Mouse (Mus musculus): Measurements from ENCODE around the gene Fam189a1. TPM values are rescaled to one million over a fixed set of nuclear protein-coding genes. Genes with fewer than 3 reads are reported as not detected.

Fam189a1 gene
- polyA plus RNA-seq, 1 experiment from 2014 or later: 0.66 TPM

GRCm38 (mm10) chr7:65095631-65096107 lies 60.7 kb downstream of the Fam189a1 start:
- no peak for ATAC-seq
- no peak overlapping the region for H3K4me2 ChIP-seq (replicated peaks; ENCODE audit: low read depth)
- WGBS: 60% methylated on average over 5 of the region's 5 CpGs
- H3K27ac ChIP-seq (ENCODE audit: low read depth, low read length): no peak overlapping the region
- no peak for TF ChIP-seq CTCF (IDR thresholded peaks at IDR 0.05; ENCODE audit: low read depth)
- H3K4me3 ChIP-seq (ENCODE audit: low read depth, low read length): no peak overlapping the region
- H3K9ac ChIP-seq (ENCODE audit: low read depth, low read length): no peak overlapping the region
- no peaks in the 10 kb centered on the region for H3K27me3 ChIP-seq (replicated peaks; ENCODE audit: control insufficient read depth, insufficient read depth, low read length)
- no peaks in the 10 kb centered on the region for H3K4me1 ChIP-seq (replicated peaks; ENCODE audit: control insufficient read depth, insufficient read depth, low read length)
- H3K36me3 ChIP-seq (ENCODE audit: control insufficient read depth, insufficient read depth): no peaks in the 10 kb centered on the region
- no peaks in the 10 kb centered on the region for H3K9me3 ChIP-seq (ENCODE audit: control insufficient read depth)

- no peak for TF ChIP-seq CTCF (IDR thresholded peaks at IDR 0.05; ENCODE audit: low read depth)
- 65% methylated on average over 4 of the region's 4 CpGs for WGBS
- H3K9me3 ChIP-seq (ENCODE audit: control insufficient read depth): no peaks in the 10 kb centered on the region
Observed at GRCm38 (mm10) chr7:65093314-65093713, 63.1 kb downstream of the Fam189a1 start.

GRCm38 (mm10) chr7:65091486-65091885 lies 64.9 kb downstream of the Fam189a1 start:
- Histone ChIP-seq H3K27ac (ENCODE audit: low read depth, low read length) (no peak overlapping the region), H3K27me3 (replicated peaks; ENCODE audit: control insufficient read depth, insufficient read depth, low read length) (no peaks in the 10 kb centered on the region), H3K36me3 (ENCODE audit: control insufficient read depth, insufficient read depth) (no peaks in the 10 kb centered on the region), H3K4me1 (replicated peaks; ENCODE audit: control insufficient read depth, insufficient read depth, low read length) (no peaks in the 10 kb centered on the region), H3K4me3 (ENCODE audit: low read depth, low read length) (no peak overlapping the region), H3K4me2 (replicated peaks; ENCODE audit: low read depth) (no peak overlapping the region), H3K9me3 (ENCODE audit: control insufficient read depth) (no peaks in the 10 kb centered on the region), H3K9ac (ENCODE audit: low read depth, low read length) (no peak overlapping the region)
- ATAC-seq: no peak
- WGBS: 90% methylated on average over 4 of the region's 4 CpGs
- no peak for TF ChIP-seq CTCF (IDR thresholded peaks at IDR 0.05; ENCODE audit: low read depth)

More at GRCm38 (mm10) chr7:65093314-65093713, 63.1 kb downstream of the Fam189a1 start:
- no peak overlapping the region for H3K27ac ChIP-seq (ENCODE audit: low read depth, low read length)
- ATAC-seq: no peak
- no peaks in the 10 kb centered on the region for H3K27me3 ChIP-seq (replicated peaks; ENCODE audit: control insufficient read depth, insufficient read depth, low read length)
- no peak overlapping the region for H3K4me2 ChIP-seq (replicated peaks; ENCODE audit: low read depth)
- H3K4me1 ChIP-seq (replicated peaks; ENCODE audit: control insufficient read depth, insufficient read depth, low read length): no peaks in the 10 kb centered on the region
- no peaks in the 10 kb centered on the region for H3K36me3 ChIP-seq (ENCODE audit: control insufficient read depth, insufficient read depth)
- H3K4me3 ChIP-seq (ENCODE audit: low read depth, low read length): no peak overlapping the region
- H3K9ac ChIP-seq (ENCODE audit: low read depth, low read length): no peak overlapping the region

- Histone ChIP-seq H3K36me3 (ENCODE audit: control insufficient read depth, insufficient read depth) (no peaks in the 10 kb centered on the region), H3K27me3 (replicated peaks; ENCODE audit: control insufficient read depth, insufficient read depth, low read length) (no peaks in the 10 kb centered on the region), H3K4me3 (ENCODE audit: low read depth, low read length) (no peak overlapping the region), H3K27ac (ENCODE audit: low read depth, low read length) (no peak overlapping the region), H3K4me1 (replicated peaks; ENCODE audit: control insufficient read depth, insufficient read depth, low read length) (no peaks in the 10 kb centered on the region), H3K9me3 (ENCODE audit: control insufficient read depth) (no peaks in the 10 kb centered on the region), H3K4me2 (replicated peaks; ENCODE audit: low read depth) (no peak overlapping the region), H3K9ac (ENCODE audit: low read depth, low read length) (no peak overlapping the region)
- no peak for TF ChIP-seq CTCF (IDR thresholded peaks at IDR 0.05; ENCODE audit: low read depth)
- WGBS: 81% methylated on average over 6 of the region's 6 CpGs
- ATAC-seq: no peak
Observed at GRCm38 (mm10) chr7:65085972-65086371, 70.4 kb downstream of the Fam189a1 start.

- no peaks in the 10 kb centered on the region for H3K27me3 ChIP-seq (replicated peaks; ENCODE audit: control insufficient read depth, insufficient read depth, low read length)
- no peaks in the 10 kb centered on the region for H3K36me3 ChIP-seq (ENCODE audit: control insufficient read depth, insufficient read depth)
- H3K27ac ChIP-seq (ENCODE audit: low read depth, low read length): no peak overlapping the region
- no peak overlapping the region for H3K4me2 ChIP-seq (replicated peaks; ENCODE audit: low read depth)
- ATAC-seq: no peak
- H3K9ac ChIP-seq (ENCODE audit: low read depth, low read length): no peak overlapping the region
- no peaks in the 10 kb centered on the region for H3K4me1 ChIP-seq (replicated peaks; ENCODE audit: control insufficient read depth, insufficient read depth, low read length)
- no peaks in the 10 kb centered on the region for H3K9me3 ChIP-seq (ENCODE audit: control insufficient read depth)
- TF ChIP-seq CTCF (IDR thresholded peaks at IDR 0.05; ENCODE audit: low read depth): no peak
- WGBS: 38% methylated on average over 3 of the region's 3 CpGs
- no peak overlapping the region for H3K4me3 ChIP-seq (ENCODE audit: low read depth, low read length)
Observed at GRCm38 (mm10) chr7:65082778-65083091, 73.6 kb downstream of the Fam189a1 start.

- Histone ChIP-seq H3K4me1 (replicated peaks; ENCODE audit: control insufficient read depth, insufficient read depth, low read length) (no peaks in the 10 kb centered on the region), H3K4me2 (replicated peaks; ENCODE audit: low read depth) (no peak overlapping the region), H3K9ac (ENCODE audit: low read depth, low read length) (no peak overlapping the region), H3K9me3 (ENCODE audit: control insufficient read depth) (no peaks in the 10 kb centered on the region), H3K27me3 (replicated peaks; ENCODE audit: control insufficient read depth, insufficient read depth, low read length) (no peaks in the 10 kb centered on the region), H3K4me3 (ENCODE audit: low read depth, low read length) (no peak overlapping the region), H3K27ac (ENCODE audit: low read depth, low read length) (no peak overlapping the region), H3K36me3 (ENCODE audit: control insufficient read depth, insufficient read depth) (no peaks in the 10 kb centered on the region)
- TF ChIP-seq CTCF (IDR thresholded peaks at IDR 0.05; ENCODE audit: low read depth): no peak
- ATAC-seq: no peak
- WGBS: 47% methylated on average over 6 of the region's 6 CpGs
Observed at GRCm38 (mm10) chr7:65081979-65082777, 74.2 kb downstream of the Fam189a1 start.
